Mouse (Mus musculus) layer of hippocampus, adult 6 months (tissue): ENCODE data around the gene Tfip11. TPM values are rescaled to one million over a fixed set of nuclear protein-coding genes. Genes with fewer than 3 reads are reported as not detected.

Source experiments
- long read RNA-seq, 2 experiments: library from polyadenylated mRNA; unstranded; transcript quantifications; one replicate each; pipeline ENCODE4 v2.0.0; 2019 to 2020
- polyA plus RNA-seq: library from polyadenylated mRNA; unstranded; fragments of <200 nt; fragmentation: Nextera tagmentation; gene quantifications from 2 replicates; pipeline ENCODE4 v1.2.3, GENCODE M21; 2021

Tfip11 gene
- polyA plus RNA-seq = 16.7 and 18.9 TPM in 2 replicates
- long read RNA-seq, experiment 1, transcript Tfip11-201 (14 exons, 3,560 nt) = major isoform, 34 of 45 reads
- long read RNA-seq, experiment 1, partial matches to known transcripts = 11 of 45 reads
- long read RNA-seq, experiment 1, other reads (novel, unspliced or antisense) = 0 of 45 reads
- long read RNA-seq, experiment 2, transcript Tfip11-201 (14 exons, 3,560 nt) = major isoform, 214 of 254 reads
- long read RNA-seq, experiment 2, partial matches to known transcripts = 29 of 254 reads
- long read RNA-seq, experiment 2, other reads (novel, unspliced or antisense) = 11 of 254 reads

DNA sequence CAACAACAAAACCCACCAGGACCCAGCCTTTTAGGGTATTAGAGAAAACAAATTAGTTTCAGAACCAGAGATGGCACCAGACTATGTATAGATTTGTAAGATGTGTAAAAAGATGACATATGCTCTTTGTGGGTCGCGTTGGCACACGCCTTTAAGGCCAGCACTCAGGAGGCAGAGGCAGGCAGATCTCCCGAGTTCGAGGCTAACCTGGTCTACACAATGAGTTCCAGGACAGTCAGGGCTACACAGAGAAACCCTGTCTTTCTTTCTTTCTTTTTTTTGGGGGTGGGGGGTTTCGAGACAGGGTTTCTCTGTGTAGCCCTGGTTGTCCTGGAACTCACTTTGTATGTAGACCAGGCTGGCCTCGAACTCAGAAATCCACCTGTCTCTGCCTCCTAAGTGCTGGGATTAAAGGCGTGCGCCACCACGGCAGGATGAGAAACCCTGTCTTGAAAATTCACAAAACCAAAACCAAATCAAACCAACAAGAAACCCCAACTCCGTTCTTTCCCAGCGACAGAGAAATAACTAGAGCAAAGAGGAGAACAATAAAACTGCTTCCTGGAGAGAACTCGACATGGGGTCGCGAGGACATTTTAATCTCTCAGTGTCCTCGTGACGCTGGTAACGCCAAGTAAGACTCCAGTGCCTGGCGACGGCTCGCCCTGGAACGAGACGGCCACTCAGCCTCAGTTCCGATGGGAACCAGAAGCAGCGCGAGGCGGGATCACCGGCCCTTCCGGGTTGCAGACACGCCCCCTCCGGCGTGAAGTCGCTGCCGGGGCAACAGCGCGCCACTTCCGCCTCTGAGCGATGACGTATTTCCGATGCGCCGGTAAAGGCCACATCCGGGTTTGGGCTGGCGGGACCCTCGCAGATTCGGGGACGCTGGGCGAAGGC lies at the start of gene Tfip11:
TSS of gene Tfip11 (plus strand) at position 813 of the 900 bp plus-strand sequence.

DNA sequence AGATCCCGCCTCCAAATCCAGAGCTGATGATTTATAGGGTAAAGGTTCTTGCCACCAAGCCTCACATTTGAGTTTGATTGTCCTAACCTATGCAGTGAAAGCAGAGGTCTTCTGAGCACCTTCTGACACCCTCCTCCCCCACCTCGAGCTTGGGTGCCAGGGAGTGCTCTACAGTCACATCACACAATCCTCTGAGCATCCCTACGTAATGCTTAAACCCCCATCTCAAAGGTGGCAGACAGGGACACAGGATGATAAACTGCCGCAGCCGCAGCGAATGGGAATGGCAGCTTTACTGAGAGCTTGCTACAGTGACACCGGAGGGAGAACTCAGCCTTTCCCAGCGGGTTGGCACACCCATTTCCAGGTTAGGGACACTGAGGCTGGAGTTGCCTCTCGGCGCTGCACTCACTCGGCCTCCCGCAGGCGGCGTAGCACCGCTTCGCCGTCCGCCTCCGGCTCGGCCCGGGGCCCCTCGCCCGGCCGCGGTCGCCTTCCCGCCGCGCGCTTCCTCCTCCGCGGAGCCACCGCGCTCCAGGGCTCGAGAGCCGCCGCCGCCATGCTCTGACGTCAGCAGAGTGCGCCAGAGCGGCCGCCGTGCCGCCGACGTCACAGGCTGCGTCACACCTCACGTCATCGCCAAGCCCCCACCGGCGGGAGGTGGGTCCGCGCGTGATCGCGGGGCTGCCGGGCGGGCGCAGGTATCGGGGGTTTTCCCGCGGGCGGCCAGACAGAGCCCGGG lies 16.5 kb downstream of the Tfip11 start, which contains the start of the genes Srrd and Hps4:
TSS of gene Srrd (minus strand) at position 578 of the 742 bp plus-strand sequence.
TSS of gene Hps4 (plus strand) at position 621 of the 742 bp plus-strand sequence.

DNA sequence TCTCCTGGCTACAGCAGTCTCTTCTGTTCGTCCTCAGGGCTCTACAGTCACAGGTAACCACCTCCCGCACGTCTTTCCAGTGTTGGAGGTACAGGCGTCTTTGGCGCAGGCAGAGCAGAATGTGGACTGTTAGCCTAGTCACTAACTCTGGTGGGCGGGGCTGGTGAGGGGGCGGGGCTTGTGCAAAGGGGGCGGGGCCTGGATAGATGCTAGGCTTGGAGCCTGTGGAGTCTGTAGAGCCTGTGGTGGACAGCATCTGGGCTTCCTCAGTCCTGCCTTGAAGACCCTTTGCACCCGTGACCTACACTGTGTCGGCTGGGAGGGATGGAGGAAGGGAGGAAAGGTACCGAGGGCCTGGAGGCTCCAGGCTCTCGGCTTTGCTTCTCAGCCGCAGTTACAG lies 29.8 kb downstream of the Tfip11 start, which contains the start of gene Gm6583:
TSS of gene Gm6583 (minus strand) at position 124 of the 400 bp plus-strand sequence.

Other genes with a start within 250 kb of the Tfip11 start
- gene Cryba4, start 73.8 kb upstream of the Tfip11 start, polyA plus RNA-seq = 4.0 and 6.2 TPM in 2 replicates
- gene Crybb1, start 70.5 kb upstream of the Tfip11 start, polyA plus RNA-seq = 14.6 and 16.4 TPM in 2 replicates
- gene Tpst2, start 49.7 kb upstream of the Tfip11 start, polyA plus RNA-seq = 60.6 and 71.3 TPM in 2 replicates
- gene Srrd, start 16.7 kb downstream of the Tfip11 start, polyA plus RNA-seq = 2.7 and 4.6 TPM in 2 replicates
- gene Hps4, start 16.7 kb downstream of the Tfip11 start, polyA plus RNA-seq = 10.8 and 11.7 TPM in 2 replicates
- not detected in 2 replicates for gene Gm6583, start 29.7 kb downstream of the Tfip11 start, polyA plus RNA-seq
- gene Asphd2, start 68.5 kb downstream of the Tfip11 start, polyA plus RNA-seq = 49.7 and 57.4 TPM in 2 replicates
- gene Gm6588, start 123.1 kb downstream of the Tfip11 start, polyA plus RNA-seq = not detected in 2 replicates